ENCODE assay signal across 12 mouse cellular contexts in genomic region chr14:79724002-79724681, GRCm38 (mm10). TPM values are rescaled to one million over a fixed set of nuclear protein-coding genes. Genes with fewer than 3 reads are reported as not detected.
DNase-seq lines count a peak whose midpoint lies in the region; ATAC-seq lines count a peak whose summit lies in the region.
"Had no signal": no experiment of that assay in that cellular context is flagged by ENCODE, and none has a peak within 500 bp of the region (broad histone marks: within the 10 kb centered on the region; RNA-seq: fewer than 3 reads in every experiment).

No protein-coding gene starts in this region.

- H3K4me2 ChIP-seq in neural tube, embryonic 11.5 days (ENCODE audit: low read depth) = no peak overlapping the region
- no peak overlapping the region for H3K4me2 ChIP-seq in hindbrain, embryonic 11.5 days (replicated peaks; ENCODE audit: low read depth, low read length)
- H3K4me2 ChIP-seq: embryonic facial prominence, embryonic 13.5 days had no signal

- peak; percentile 32 for DNase-seq in neural tube, embryonic 11.5 days (ENCODE audit: low spot score)
- DNase-seq in neural tube, embryonic 10.5 days (ENCODE audit: extremely low spot score, low spot score) = no peak
- peak; percentile 56 for DNase-seq in hindbrain, embryonic 11.5 days (ENCODE audit: low spot score)
- peak; percentile 36 for DNase-seq in mesoderm, embryonic 11.5 days (ENCODE audit: low read depth, low spot score)
- peak; percentile 55 for DNase-seq in telencephalon, adult 2 months (ENCODE audit: low read depth, low spot score)
- DNase-seq in gastrocnemius, postnatal 10 days = no peak
- DNase-seq in thymus, postnatal 14 days = no peak
- DNase-seq: cerebellum, adult 11-12 months had no signal

- no peaks in the 10 kb centered on the region for H3K27me3 ChIP-seq in neural tube, embryonic 11.5 days (ENCODE audit: control insufficient read depth, insufficient read depth, low read length)
- H3K27me3 ChIP-seq in hindbrain, embryonic 11.5 days (ENCODE audit: control insufficient read depth, insufficient read depth, low read length) = no peaks in the 10 kb centered on the region
- H3K27me3 ChIP-seq: embryonic facial prominence, embryonic 13.5 days had no signal

- ATAC-seq in neural tube, embryonic 11.5 days (ENCODE audit: insufficient read depth, low FRiP score, low TSS enrichment) = no peak
- peak; percentile 43; the same call in 1 of the 2 replicates for ATAC-seq in hindbrain, embryonic 11.5 days (ENCODE audit: low FRiP score)

- WGBS in neural tube, embryonic 11.5 days = 82% methylated on average over 18 of the region's 18 CpGs
- 86% methylated on average over 18 of the region's 18 CpGs for WGBS in hindbrain, embryonic 11.5 days

- H3K4me3 ChIP-seq in neural tube, embryonic 11.5 days (ENCODE audit: low read depth, low read length) = no peak overlapping the region
- H3K4me3 ChIP-seq in hindbrain, embryonic 11.5 days (ENCODE audit: low read depth, low read length) = no peak overlapping the region
- H3K4me3 ChIP-seq: embryonic facial prominence, embryonic 13.5 days; left cerebral cortex, adult 2 months had no signal

- H3K4me1 ChIP-seq in neural tube, embryonic 11.5 days (ENCODE audit: control insufficient read depth, insufficient read depth, low read length) = no peaks in the 10 kb centered on the region
- H3K4me1 ChIP-seq in hindbrain, embryonic 11.5 days (replicated peaks; ENCODE audit: control insufficient read depth, insufficient read depth, low read length) = no peaks in the 10 kb centered on the region

- no peaks in the 10 kb centered on the region for H3K36me3 ChIP-seq in neural tube, embryonic 11.5 days (ENCODE audit: control insufficient read depth, insufficient read depth, low read length)
- no peaks in the 10 kb centered on the region for H3K36me3 ChIP-seq in hindbrain, embryonic 11.5 days (ENCODE audit: control insufficient read depth, insufficient read depth, low read length)
- H3K36me3 ChIP-seq: embryonic facial prominence, embryonic 13.5 days had no signal

- H3K9me3 ChIP-seq in neural tube, embryonic 11.5 days (ENCODE audit: control insufficient read depth, low read length) = no peaks in the 10 kb centered on the region
- H3K9me3 ChIP-seq in hindbrain, embryonic 11.5 days (ENCODE audit: control insufficient read depth, low read length) = no peaks in the 10 kb centered on the region
- H3K9me3 ChIP-seq: embryonic facial prominence, embryonic 13.5 days had no signal

- 0 out of 2 replicates have a peak overlapping the region, but pooled peaks have one; percentile 11 for H3K27ac ChIP-seq in neural tube, embryonic 11.5 days (ENCODE audit: low read depth, low read length)
- peak overlapping the region; percentile 73 for H3K27ac ChIP-seq in hindbrain, embryonic 11.5 days (ENCODE audit: low read depth, low read length)
- H3K27ac ChIP-seq: embryonic facial prominence, embryonic 13.5 days; left cerebral cortex, adult 2 months had no signal

- H3K9ac ChIP-seq in neural tube, embryonic 11.5 days (ENCODE audit: low read length) = no peak overlapping the region
- H3K9ac ChIP-seq in hindbrain, embryonic 11.5 days (ENCODE audit: low read depth, low read length) = no peak overlapping the region
- H3K9ac ChIP-seq: embryonic facial prominence, embryonic 13.5 days had no signal

RNA-seq across cellular contexts. Expression of gene Pcdh8, which starts 47.0 kb away (rescaled TPM):
- 18.5 and 19.5 TPM in 2 replicates for polyA plus RNA-seq in neural tube, embryonic 11.5 days (2014; fragmentation: Nextera tagmentation; extraction: Ambion mirVana)
- polyA plus RNA-seq in hindbrain, embryonic 11.5 days (2014; fragmentation: Nextera tagmentation; extraction: Ambion mirVana) = 14.5 and 15.4 TPM in 2 replicates
- under 1 TPM in 1 of 2 experiments, not detected in 1; 0.18 TPM for total RNA-seq in gastrocnemius, postnatal 10 days (2021)
- total RNA-seq: monocyte, adult 5-6 weeks had no signal
- polyA plus RNA-seq: liver, embryonic 16.5 days had no signal

Comparison
In these comparisons a context has a peak if more than half of its experiments do, and no peak if none do; other contexts are left out.
1. DNase-seq: peak in neural tube, embryonic 11.5 days (single experiment), hindbrain, embryonic 11.5 days (single experiment), mesoderm, embryonic 11.5 days (single experiment) and telencephalon, adult 2 months (single experiment); none in neural tube, embryonic 10.5 days (single experiment), gastrocnemius, postnatal 10 days (single experiment) and thymus, postnatal 14 days (single experiment).